In the genomic region with DNA sequence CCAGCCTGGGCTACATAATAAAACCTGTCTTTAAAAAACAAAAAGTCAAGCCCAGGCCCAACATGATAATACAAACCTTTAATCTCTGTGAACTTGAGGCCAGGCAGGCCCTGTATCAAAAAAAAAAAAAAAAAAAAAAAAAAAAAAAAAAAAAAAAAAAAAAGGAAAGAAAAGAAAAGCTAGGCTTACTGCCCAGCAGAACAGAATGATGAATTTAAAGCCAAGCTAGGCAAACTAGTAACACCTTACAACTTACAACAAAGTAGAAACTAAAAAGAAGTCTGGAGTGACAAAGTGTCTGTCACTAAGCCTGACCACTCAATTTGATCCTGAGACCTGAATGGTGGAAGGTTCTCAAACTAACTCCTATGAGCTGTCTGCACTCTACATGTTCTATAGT, we compare ENCODE assay signal across 33 mouse cellular contexts.
"Had no signal": no experiment of that assay in that cellular context is flagged by ENCODE, and none has a peak within 500 bp of the region (broad histone marks: within the 10 kb centered on the region; RNA-seq: fewer than 3 reads in every experiment).

No protein-coding gene starts in this region.

- ATAC-seq: hindbrain, embryonic 16.5 days; hindbrain, postnatal 0 days; inflammation-experienced regulatory T-cells, adult 6 months; intestine, embryonic 15.5 days; intestine, embryonic 16.5 days; intestine, postnatal 0 days had no signal

- H3K4me2 ChIP-seq: heart, embryonic 13.5 days; heart, embryonic 15.5 days; hindbrain, embryonic 12.5 days; hindbrain, embryonic 13.5 days; hindbrain, embryonic 14.5 days; hindbrain, embryonic 15.5 days; intestine, embryonic 15.5 days; kidney, embryonic 15.5 days had no signal

- H3K27ac ChIP-seq: heart, embryonic 13.5 days; heart, embryonic 15.5 days; hindbrain, embryonic 10.5 days; hindbrain, embryonic 12.5 days; hindbrain, embryonic 13.5 days; hindbrain, embryonic 14.5 days; hindbrain, embryonic 15.5 days; hindbrain, postnatal 0 days; intestine, embryonic 15.5 days; kidney, embryonic 15.5 days; kidney, postnatal 0 days; layer of hippocampus, adult 2 months; left cerebral cortex, adult 2 months had no signal

- H3K36me3 ChIP-seq: heart, embryonic 13.5 days; heart, embryonic 15.5 days; hindbrain, embryonic 10.5 days; hindbrain, embryonic 12.5 days; hindbrain, embryonic 13.5 days; hindbrain, embryonic 15.5 days; intestine, embryonic 15.5 days; kidney, embryonic 15.5 days had no signal

- H3K27me3 ChIP-seq: heart, embryonic 13.5 days; heart, embryonic 15.5 days; hindbrain, embryonic 12.5 days; hindbrain, embryonic 13.5 days; hindbrain, embryonic 15.5 days; intestine, embryonic 15.5 days; kidney, embryonic 15.5 days had no signal

- H3K9ac ChIP-seq: heart, embryonic 13.5 days; heart, embryonic 15.5 days; hindbrain, embryonic 12.5 days; hindbrain, embryonic 13.5 days; hindbrain, embryonic 14.5 days; hindbrain, embryonic 15.5 days; intestine, embryonic 15.5 days; kidney, embryonic 15.5 days had no signal

- H3K9me3 ChIP-seq: heart, embryonic 13.5 days; heart, embryonic 15.5 days; hindbrain, embryonic 12.5 days; hindbrain, embryonic 13.5 days; hindbrain, embryonic 15.5 days; intestine, embryonic 15.5 days; kidney, embryonic 15.5 days had no signal

- H3K4me1 ChIP-seq: heart, embryonic 13.5 days; heart, embryonic 15.5 days; hindbrain, embryonic 10.5 days; hindbrain, embryonic 12.5 days; hindbrain, embryonic 13.5 days; hindbrain, embryonic 15.5 days; intestine, embryonic 15.5 days had no signal

- H3K4me3 ChIP-seq: heart, embryonic 13.5 days; heart, embryonic 15.5 days; hindbrain, embryonic 10.5 days; hindbrain, embryonic 12.5 days; hindbrain, embryonic 13.5 days; hindbrain, embryonic 15.5 days; intestine, embryonic 15.5 days; kidney, embryonic 15.5 days; layer of hippocampus, adult 2 months; left cerebral cortex, adult 2 months had no signal

- DNase-seq: heart, postnatal 10 days; heart, postnatal 14 days; heart, postnatal 36 days; heart, postnatal 4 days; kidney, adult 11 months; kidney, adult 18-20 months; kidney, adult 2 months; kidney, adult 8-10 months; kidney, adult 9 months; kidney, postnatal 10 days; kidney, postnatal 14 days; kidney, postnatal 25 days; kidney, postnatal 36 days; kidney, postnatal 4 days; layer of hippocampus, adult 9-11 months; layer of hippocampus, postnatal 36 days had no signal
